Mouse (Mus musculus): ENCODE measurements around the gene Tmem158. TPM values are rescaled to one million over a fixed set of nuclear protein-coding genes. Genes with fewer than 3 reads are reported as not detected.
A peak's percentile ranks its signal among the peaks of the same experiment; 100 is the strongest.

Gene Tmem158
- polyA plus RNA-seq, 1 experiment from 2014 or later: 8.8 TPM

GRCm38 (mm10) chr9:123215621-123216440 is 44.7 kb downstream of the Tmem158 start, which contains the start of gene Cdcp1:
Gene Cdcp1, minus strand, starts transcription at chr9:123216038.
- Histone ChIP-seq H3K4me1 (peaks cover 17% of the 10 kb centered on the region), H3K9me3 (replicated peaks) (no peaks in the 10 kb centered on the region), H3K27me3 (peaks cover 21% of the 10 kb centered on the region), H3K36me3 (peaks cover 7% of the 10 kb centered on the region; the same call in 1 of the 2 replicates), H3K27ac (0 out of 2 replicates have a peak within 1 kb of the TSS, but pooled peaks have one; percentile 42), H3K4me2 (peak within 1 kb of the TSS; percentile 76), H3K4me3 (replicated peaks) (peak within 1 kb of the TSS; percentile 53), H3K9ac (peak within 1 kb of the TSS; percentile 47)
- ATAC-seq (replicated peaks; ENCODE audit: low FRiP score): peak; percentile 91
- WGBS: 6% methylated on average over 44 of the region's 45 CpGs

- Histone ChIP-seq H3K27me3 (peaks cover 21% of the 10 kb centered on the region), H3K36me3 (peaks cover 7% of the 10 kb centered on the region; the same call in 1 of the 2 replicates), H3K4me1 (peaks cover 17% of the 10 kb centered on the region), H3K4me3 (replicated peaks) (no peak overlapping the region), H3K27ac (no peak overlapping the region), H3K9me3 (replicated peaks) (no peaks in the 10 kb centered on the region), H3K4me2 (no peak overlapping the region), H3K9ac (no peak overlapping the region)
- no peak for ATAC-seq (replicated peaks; ENCODE audit: low FRiP score)
- 66% methylated on average over 9 of the region's 9 CpGs for WGBS
Measured at GRCm38 (mm10) chr9:123213371-123213770, 47.2 kb downstream of the Tmem158 start.

Other genes with a start within 250 kb of the Tmem158 start
- gene Tmem42, start 239.4 kb downstream of the Tmem158 start, polyA plus RNA-seq (2015; fragmentation: Nextera tagmentation; extraction: Ambion mirVana): 19.9 and 20.9 TPM in 2 replicates
- gene Tgm4, start 226.0 kb downstream of the Tmem158 start, polyA plus RNA-seq (2015; fragmentation: Nextera tagmentation; extraction: Ambion mirVana): 0.41 and 0.70 TPM in 2 replicates
- gene Zdhhc3, start 147.6 kb downstream of the Tmem158 start, polyA plus RNA-seq (2015; fragmentation: Nextera tagmentation; extraction: Ambion mirVana): 73.2 and 75.9 TPM in 2 replicates
- 125 and 133 TPM in 2 replicates for gene Exosc7, start 147.5 kb downstream of the Tmem158 start, polyA plus RNA-seq (2015; fragmentation: Nextera tagmentation; extraction: Ambion mirVana)
- gene Clec3b, start 109.8 kb downstream of the Tmem158 start, polyA plus RNA-seq (2015; fragmentation: Nextera tagmentation; extraction: Ambion mirVana): 0.72 and 1.6 TPM in 2 replicates
- 7.5 and 7.7 TPM in 2 replicates for gene Cdcp1, start 44.7 kb downstream of the Tmem158 start, polyA plus RNA-seq (2015; fragmentation: Nextera tagmentation; extraction: Ambion mirVana)
- 934 and 964 TPM in 2 replicates for gene Lars2, start 106.2 kb upstream of the Tmem158 start, polyA plus RNA-seq (2015; fragmentation: Nextera tagmentation; extraction: Ambion mirVana)
- gene Limd1, start 217.9 kb upstream of the Tmem158 start, polyA plus RNA-seq (2015; fragmentation: Nextera tagmentation; extraction: Ambion mirVana): 49.3 and 50.5 TPM in 2 replicates

All from kidney, embryonic 15.5 days (tissue).